Mouse (Mus musculus) myocyte (in vitro differentiated cells): ENCODE measurements around the gene Nek10. TPM values are rescaled to one million over a fixed set of nuclear protein-coding genes. Genes with fewer than 3 reads are reported as not detected.

Source experiments
- H3K27me3 ChIP-seq: one replicate; pipeline ENCODE4 v1.6.1; 2011; ENCODE audit not compliant: control insufficient read depth, insufficient read depth, insufficient read length
- H3K36me3 ChIP-seq: one replicate; pipeline ENCODE4 v1.6.1; 2011; ENCODE audit not compliant: control insufficient read depth, insufficient read depth
- H3K4me2 ChIP-seq: one replicate; pipeline ENCODE4 v1.6.1; 2011; ENCODE audit warnings: low read depth, control low read depth
- H3K4me3 ChIP-seq: one replicate; pipeline ENCODE4 v1.5.1; 2011; ENCODE audit warnings: mild to moderate bottlenecking, control low read depth, moderate library complexity
- H3K79me2 ChIP-seq: one replicate; pipeline ENCODE4 v1.6.1; 2011; ENCODE audit not compliant: control insufficient read depth, insufficient read depth
- H3ac ChIP-seq: one replicate; pipeline ENCODE4 v1.6.1; 2011; ENCODE audit not compliant: control insufficient read depth, insufficient read length
- MYOG ChIP-seq, 3 experiments: IDR thresholded peaks; one replicate each; pipeline ENCODE4 v1.6.1; 2011; ENCODE audit warnings: control low read depth in 2 of 3, low read depth in 2 of 3, mild to moderate bottlenecking in 2 of 3; ENCODE audit not compliant: insufficient read length in 2 of 3, control insufficient read depth in 1 of 3, insufficient read depth in 1 of 3
- POLR2AphosphoS2 ChIP-seq: IDR thresholded peaks from one replicate; pipeline ENCODE4 v1.6.1; 2011; ENCODE audit warnings: low read depth, control low read depth; ENCODE audit not compliant: insufficient read length
- TCF3 ChIP-seq: IDR thresholded peaks from one replicate; pipeline ENCODE4 v1.6.1; 2011; ENCODE audit warnings: low read depth, control low read depth; ENCODE audit not compliant: insufficient read length
- polyA plus RNA-seq: library from polyadenylated mRNA; unstranded; fragments of >200 nt; fragmentation: generic; extraction: Trizol; gene quantifications from one replicate; pipeline ENCODE4 v1.2.1, GENCODE M21; 2012; ENCODE audit warnings: missing spikeins

Nek10 gene
- polyA plus RNA-seq, 1 experiment: 0.10 TPM

DNA sequence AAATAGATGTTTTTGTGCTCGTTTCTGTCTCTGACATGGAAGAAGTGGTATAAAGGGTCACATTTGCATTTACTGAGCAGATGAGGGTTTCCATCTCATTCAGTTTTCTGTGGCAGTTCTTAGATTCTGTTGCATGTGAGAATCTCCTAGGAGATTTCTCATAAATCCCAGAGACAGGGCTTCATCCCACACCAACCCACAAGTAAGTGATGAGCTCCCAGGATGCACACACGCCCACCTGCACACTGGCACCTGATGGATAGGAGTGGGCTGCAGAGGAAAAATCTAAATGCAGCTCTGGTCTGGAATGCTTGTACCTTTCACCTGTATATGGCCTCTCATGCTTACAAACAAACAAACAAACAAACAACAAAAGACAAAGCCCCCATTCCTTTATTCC, 258.3 kb downstream of the Nek10 start:
- Histone ChIP-seq H3K4me3 (no peak overlapping the region), H3K79me2 (no peaks in the 10 kb centered on the region), H3K36me3 (no peaks in the 10 kb centered on the region), H3K4me2 (no peak overlapping the region), H3K27me3 (no peaks in the 10 kb centered on the region), H3ac (no peak overlapping the region)
- TF ChIP-seq POLR2AphosphoS2 (no peak), TCF3 (no peak), MYOG (IDR thresholded peaks at IDR 0.05; ENCODE audit: control insufficient read depth in 1 of 3, insufficient read depth in 1 of 3, insufficient read length in 2 of 3, low read depth in 2 of 3) (no peak)

Other genes starting within 250 kb of the Nek10 start
- 15.6 TPM for gene Slc4a7, start 101.1 kb upstream of the Nek10 start, polyA plus RNA-seq